Mouse (Mus musculus) ES-Bruce4 (cell line): ENCODE results near the gene Tbc1d14.

ENCODE experiments used
- CTCF ChIP-seq: IDR thresholded peaks from one replicate; pipeline ENCODE4 v1.8.1; 2011; ENCODE audit warnings: low read depth, low read length
- EP300 ChIP-seq: IDR thresholded peaks from 2 replicates; pipeline ENCODE4 v1.6.1; 2011; ENCODE audit warnings: low read depth, low read length; ENCODE audit not compliant: insufficient read depth
- POLR2A ChIP-seq: IDR thresholded peaks from one replicate; pipeline ENCODE4 v1.8.1; 2011; ENCODE audit warnings: low read length; ENCODE audit not compliant: insufficient read depth

- TF ChIP-seq CTCF (no peak), EP300 (no peak), POLR2A (no peak)
Measured at GRCm38 (mm10) chr5:36483203-36484101, 109.6 kb downstream of the Tbc1d14 start.
